Mouse (Mus musculus) neutrophil, adult 83 days (primary cell): ENCODE measurements around the gene Nfe2l1. TPM values are rescaled to one million over a fixed set of nuclear protein-coding genes. Genes with fewer than 3 reads are reported as not detected.

Experiments
- total RNA-seq, 2 experiments: library from RNA; stranded (reverse); gene quantifications; one replicate each; pipeline ENCODE4 v1.2.4; 2023

Nfe2l1 gene
- 10 to 100 TPM; 40.3 to 46.2 TPM for total RNA-seq

DNA sequence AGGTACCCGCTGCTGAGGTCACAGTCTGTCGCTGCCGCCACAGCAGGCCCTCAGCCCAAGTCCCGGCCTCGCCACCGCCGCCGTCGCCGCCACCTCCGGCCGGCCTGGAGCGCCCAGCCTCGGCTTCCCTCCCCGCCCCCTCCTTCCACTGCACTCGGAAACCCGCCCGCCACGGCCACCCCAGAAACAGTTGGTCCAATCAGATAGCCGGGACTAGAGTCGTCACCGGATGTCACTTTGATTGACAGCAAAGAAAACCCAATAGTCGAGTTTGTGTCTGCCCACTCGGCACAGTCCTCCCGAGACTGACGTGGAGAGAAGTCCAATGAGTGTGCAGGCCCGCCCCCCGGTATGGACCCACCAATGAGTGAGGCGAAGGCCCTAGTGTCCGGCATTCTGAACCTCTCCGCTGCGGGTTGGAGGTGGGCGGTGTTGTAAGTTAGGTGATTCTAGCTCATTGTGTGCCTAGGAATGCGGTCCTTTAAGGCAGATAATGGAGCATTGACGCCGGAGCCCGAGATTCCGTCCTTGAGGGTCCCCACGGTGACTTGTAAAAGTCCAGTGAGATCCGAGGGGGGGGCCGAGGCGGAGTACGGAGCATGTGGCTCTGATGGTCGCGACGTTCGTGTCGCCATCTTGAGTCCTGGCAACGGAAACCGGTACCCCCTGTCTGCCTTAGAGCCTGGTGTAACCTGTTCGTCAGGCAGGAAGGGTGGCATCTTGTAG is at the start of gene Nfe2l1:
Nfe2l1 (minus strand) TSS at position 156 of the 726 bp plus-strand sequence.

DNA sequence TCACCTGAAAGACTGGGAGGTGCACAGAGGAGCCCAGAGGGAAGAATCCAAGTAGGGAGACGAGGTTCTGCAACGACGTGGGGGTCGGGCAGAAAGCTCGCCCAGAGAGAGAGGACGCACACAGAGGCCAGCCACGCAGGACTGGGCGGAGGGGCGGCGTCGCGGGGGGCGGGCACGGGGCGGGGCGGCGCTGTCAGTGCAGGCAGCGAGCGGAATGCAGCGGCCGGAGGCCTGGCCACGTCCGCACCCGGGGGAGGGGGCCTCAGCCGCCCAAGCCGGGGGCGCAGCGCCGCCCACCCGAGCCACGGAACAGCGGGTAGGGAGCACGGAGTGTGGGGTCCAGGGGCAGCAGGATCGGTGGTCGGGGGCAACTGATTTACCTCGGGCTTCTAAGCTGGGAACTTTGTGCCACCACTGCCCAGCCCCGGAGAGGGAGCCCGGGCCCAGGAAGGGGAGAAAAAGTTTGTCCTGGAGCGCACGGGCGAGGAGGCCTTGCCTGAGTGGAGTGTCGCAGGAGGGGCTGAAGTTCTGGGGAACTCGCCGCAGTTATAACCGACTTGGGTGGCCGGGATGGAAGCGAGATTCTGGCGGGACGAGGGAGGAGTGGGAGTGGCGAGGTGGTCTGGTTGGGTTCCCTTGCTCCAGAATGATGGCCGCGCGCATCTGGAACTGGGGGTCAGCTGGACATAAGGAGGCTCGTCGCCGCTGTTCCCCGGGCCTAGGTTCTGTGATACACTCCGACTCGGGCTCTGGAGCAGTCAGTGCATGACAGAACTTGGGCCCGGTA is 20.1 kb upstream of the Nfe2l1 start, which contains the start of gene Copz2:
Copz2 (plus strand) TSS at position 190 of the 787 bp plus-strand sequence.

GRCm38 (mm10) chr11:96788871-96789795 is 40.6 kb downstream of the Nfe2l1 start, which contains the start of gene Cbx1:
TSS of gene Cbx1 (plus strand) at chr11:96789127.

GRCm38 (mm10) chr11:96776968-96777962 is 52.5 kb downstream of the Nfe2l1 start, which contains the start of gene Snx11:
TSS of gene Snx11 (minus strand) at chr11:96777559.

Other genes starting within 250 kb of the Nfe2l1 start
- gene Snx11, start 52.4 kb downstream of the Nfe2l1 start, total RNA-seq: 10 to 100 TPM; 39.5 to 43.3 TPM
- gene Cbx1, start 40.8 kb downstream of the Nfe2l1 start, total RNA-seq: 10 to 100 TPM; 36.8 to 37.3 TPM
- gene Copz2, start 19.9 kb upstream of the Nfe2l1 start, total RNA-seq: 1 to 10 TPM in 1 of 2 experiments, under 1 TPM in 1; 0.37 to 1.7 TPM
- gene Cdk5rap3, start 86.5 kb upstream of the Nfe2l1 start, total RNA-seq: 10 to 100 TPM; 40.4 to 40.6 TPM
- under 1 TPM in 1 of 2 experiments, not detected in 1; 0.22 TPM for gene Prr15l, start 98.1 kb upstream of the Nfe2l1 start, total RNA-seq
- gene Pnpo, start 114.0 kb upstream of the Nfe2l1 start, total RNA-seq: 10 to 100 TPM; 13.3 to 14.2 TPM
- gene Sp2, start 153.0 kb upstream of the Nfe2l1 start, total RNA-seq: 10 to 100 TPM; 34.4 to 34.8 TPM
- under 1 TPM in 1 of 2 experiments, not detected in 1; 0.13 TPM for gene Sp6, start 183.4 kb upstream of the Nfe2l1 start, total RNA-seq
- gene Scrn2, start 200.0 kb upstream of the Nfe2l1 start, total RNA-seq: 1 to 10 TPM; 2.3 to 2.5 TPM
- under 1 TPM; 0.68 to 0.90 TPM for gene Lrrc46, start 211.4 kb upstream of the Nfe2l1 start, total RNA-seq
- gene Mrpl10, start 211.6 kb upstream of the Nfe2l1 start, total RNA-seq: 10 to 100 TPM; 42.0 to 46.7 TPM
- 10 to 100 TPM; 21.7 to 24.6 TPM for gene Osbpl7, start 220.7 kb upstream of the Nfe2l1 start, total RNA-seq